Mouse (Mus musculus) spleen, adult 2 months (tissue): ENCODE results near the gene Macrod2. TPM values are rescaled to one million over a fixed set of nuclear protein-coding genes. Genes with fewer than 3 reads are reported as not detected.

ENCODE experiments used
- DNase-seq, 2 experiments: peaks; one replicate each; pipeline versions ENCODE4 v3.0.0 to v3.0.0-alpha.2; 2012 to 2021; ENCODE audit warnings: low spot score in 2 of 2, low read depth in 1 of 2
- H3K27ac ChIP-seq: fragments of 200-500 bp; 2 replicates; pipeline ENCODE4 v1.5.1; 2012; ENCODE audit warnings: low read length, inconsistent platforms; ENCODE audit not compliant: insufficient read depth
- H3K27me3 ChIP-seq: fragments of 200-500 bp; 2 replicates; pipeline ENCODE4 v1.6.1; 2012; ENCODE audit warnings: mild to moderate bottlenecking, moderate library complexity, low read length, inconsistent platforms; ENCODE audit not compliant: control insufficient read depth, insufficient read depth
- H3K36me3 ChIP-seq: fragments of 200-500 bp; 2 replicates; pipeline ENCODE4 v1.6.1; 2012; ENCODE audit warnings: mild to moderate bottlenecking, low read length, inconsistent platforms; ENCODE audit not compliant: control insufficient read depth, insufficient read depth
- H3K4me1 ChIP-seq: fragments of 200-500 bp; 2 replicates; pipeline ENCODE4 v1.6.1; 2011; ENCODE audit warnings: inconsistent platforms; ENCODE audit not compliant: control insufficient read depth, insufficient read depth, insufficient read length
- H3K4me3 ChIP-seq: fragments of 200-500 bp; 2 replicates; pipeline ENCODE4 v1.5.1; 2011; ENCODE audit warnings: mild to moderate bottlenecking, inconsistent platforms; ENCODE audit not compliant: insufficient read depth, insufficient read length; ENCODE audit errors: extremely low read depth
- CTCF ChIP-seq: fragments of 200-500 bp; IDR thresholded peaks from 2 replicates; pipeline ENCODE4 v1.5.1; 2011; ENCODE audit warnings: mild to moderate bottlenecking, inconsistent platforms; ENCODE audit not compliant: insufficient read depth, insufficient read length, insufficient replicate concordance; ENCODE audit errors: extremely low read depth
- POLR2A ChIP-seq: fragments of 200-500 bp; IDR thresholded peaks from 2 replicates; pipeline ENCODE4 v1.6.1; 2011; ENCODE audit warnings: low read depth, low read length, inconsistent platforms
- WGBS: fragments of 180-500 bp; shearing (Covaris S2); methylation state at CpG from one replicate; pipeline ENCODE4 v1.1.7; 2018; 5-methylcytosine and 5-hydroxymethylcytosine counted together
- polyA plus RNA-seq: library from polyadenylated mRNA; depleted of rRNA; stranded (reverse); fragments of >200 nt; gene quantifications from 2 replicates; pipeline ENCODE4 v1.2.3, GENCODE M21; 2012

Macrod2 gene
- polyA plus RNA-seq, 1 experiment: 2.2 TPM

DNA sequence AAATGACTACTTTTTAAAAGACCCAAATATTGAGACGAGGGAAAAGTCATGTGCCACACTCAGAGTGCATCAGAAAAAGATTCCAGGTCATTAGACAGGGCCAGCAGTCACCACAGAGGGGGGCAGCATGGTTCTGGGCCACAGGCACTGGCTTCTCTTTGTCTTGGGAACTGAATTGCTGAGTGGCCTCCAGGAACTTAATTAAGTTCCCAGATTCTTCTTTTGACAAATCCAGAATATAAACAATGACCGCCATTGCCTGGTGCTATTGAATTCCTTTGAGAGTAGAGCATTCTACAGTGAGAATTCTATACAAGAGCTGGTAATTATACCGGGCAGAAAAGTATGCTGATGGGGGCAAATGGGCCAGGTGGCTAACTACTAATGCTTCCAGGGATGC lies 1560.1 kb downstream of the Macrod2 start:
- TF ChIP-seq POLR2A (no peak), CTCF (no peak)
- Histone ChIP-seq H3K27ac (no peak overlapping the region), H3K4me3 (no peak overlapping the region), H3K36me3 (no peaks in the 10 kb centered on the region), H3K4me1 (no peaks in the 10 kb centered on the region), H3K27me3 (no peaks in the 10 kb centered on the region)
- WGBS: 52% methylated on average over 3 of the region's 3 CpGs
- no peak for DNase-seq

DNA sequence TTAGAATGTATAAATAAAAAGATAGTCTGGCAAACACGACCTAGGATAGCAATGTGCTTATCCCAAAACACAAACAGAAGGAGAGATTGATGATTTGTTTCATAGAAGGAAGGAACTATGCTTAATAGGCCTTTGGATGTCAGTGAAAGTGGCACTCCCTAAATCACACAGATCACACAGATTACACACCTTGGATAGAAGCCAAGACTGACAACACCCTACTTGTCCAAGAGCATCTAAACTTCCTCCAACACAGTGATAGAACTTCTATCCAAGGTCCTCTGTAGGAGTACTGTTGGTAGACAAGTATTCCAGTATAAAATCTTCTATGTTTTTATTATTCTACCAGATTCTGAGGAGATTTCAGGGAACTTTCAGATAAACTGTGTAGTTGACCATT lies 1567.8 kb downstream of the Macrod2 start:
- 53% methylated on average over 1 of the region's 1 CpGs for WGBS
- Histone ChIP-seq H3K4me1 (no peaks in the 10 kb centered on the region), H3K4me3 (no peak overlapping the region), H3K27me3 (no peaks in the 10 kb centered on the region), H3K36me3 (no peaks in the 10 kb centered on the region), H3K27ac (no peak overlapping the region)
- TF ChIP-seq POLR2A: no peak
- no peak for TF ChIP-seq CTCF
- no peak for DNase-seq

DNA sequence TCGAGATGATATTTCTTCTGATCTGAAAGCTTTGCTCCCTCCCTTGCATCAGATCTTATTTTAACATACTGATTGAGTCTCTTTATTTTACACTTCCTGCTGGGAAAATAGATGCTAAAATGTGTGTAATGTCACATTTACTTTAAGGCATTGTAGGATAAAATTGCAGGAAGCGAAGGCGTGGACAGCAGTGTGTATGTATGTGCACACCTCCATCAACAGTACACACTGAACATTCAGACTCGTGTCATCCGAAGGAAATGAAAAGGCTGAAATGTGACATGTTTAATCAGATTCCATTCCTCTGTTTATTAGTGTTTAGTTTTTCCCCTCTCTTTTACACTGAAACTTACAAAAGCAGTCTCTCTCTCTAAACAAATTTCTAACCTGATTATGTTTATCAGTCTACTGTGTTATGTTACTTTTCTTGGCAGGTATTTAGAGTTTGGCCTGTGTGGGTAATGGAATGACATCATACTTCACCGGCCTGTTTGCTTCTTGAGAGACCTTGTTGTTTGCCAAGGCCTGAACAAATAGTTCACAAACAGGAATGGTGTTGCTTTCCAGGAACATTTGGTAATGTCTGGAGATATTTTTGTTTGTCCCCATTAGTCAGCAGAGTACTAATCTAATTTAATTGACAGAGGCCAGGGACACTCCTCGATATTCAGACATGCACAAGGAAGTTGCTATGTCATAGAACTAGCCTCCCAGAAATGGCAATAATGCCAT lies 1588.7 kb downstream of the Macrod2 start:
- WGBS: 84% methylated on average over 7 of the region's 7 CpGs
- DNase-seq: no peak
- Histone ChIP-seq H3K4me1 (no peaks in the 10 kb centered on the region), H3K36me3 (no peaks in the 10 kb centered on the region), H3K27me3 (no peaks in the 10 kb centered on the region), H3K4me3 (no peak overlapping the region), H3K27ac (no peak overlapping the region)
- TF ChIP-seq CTCF (no peak), POLR2A (no peak)

DNA sequence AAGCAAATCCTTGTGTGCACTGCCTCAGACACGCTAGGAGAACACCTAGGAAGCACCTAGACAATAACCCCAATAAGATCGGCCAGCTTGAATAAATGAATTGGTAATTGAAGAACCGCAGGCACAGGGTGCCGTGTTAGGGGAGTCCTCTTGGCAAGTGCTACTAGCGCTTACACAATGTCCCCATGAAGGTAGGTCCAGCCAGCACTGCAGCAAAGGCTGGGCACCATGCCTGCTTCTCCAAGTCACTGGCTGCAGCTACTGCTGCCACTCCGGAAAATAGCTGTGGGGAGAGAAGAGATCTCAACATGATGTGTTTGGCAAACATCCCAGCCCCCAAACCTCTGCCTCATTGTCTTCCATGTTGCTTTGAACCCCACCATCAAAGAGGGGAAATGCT lies 1603.8 kb downstream of the Macrod2 start:
- DNase-seq: no peak
- no peak overlapping the region for H3K4me3 ChIP-seq
- no peaks in the 10 kb centered on the region for H3K27me3 ChIP-seq
- WGBS: 81% methylated on average over 6 of the region's 6 CpGs
- no peak overlapping the region for H3K27ac ChIP-seq
- no peaks in the 10 kb centered on the region for H3K4me1 ChIP-seq
- no peaks in the 10 kb centered on the region for H3K36me3 ChIP-seq
- TF ChIP-seq CTCF: no peak
- TF ChIP-seq POLR2A: no peak

DNA sequence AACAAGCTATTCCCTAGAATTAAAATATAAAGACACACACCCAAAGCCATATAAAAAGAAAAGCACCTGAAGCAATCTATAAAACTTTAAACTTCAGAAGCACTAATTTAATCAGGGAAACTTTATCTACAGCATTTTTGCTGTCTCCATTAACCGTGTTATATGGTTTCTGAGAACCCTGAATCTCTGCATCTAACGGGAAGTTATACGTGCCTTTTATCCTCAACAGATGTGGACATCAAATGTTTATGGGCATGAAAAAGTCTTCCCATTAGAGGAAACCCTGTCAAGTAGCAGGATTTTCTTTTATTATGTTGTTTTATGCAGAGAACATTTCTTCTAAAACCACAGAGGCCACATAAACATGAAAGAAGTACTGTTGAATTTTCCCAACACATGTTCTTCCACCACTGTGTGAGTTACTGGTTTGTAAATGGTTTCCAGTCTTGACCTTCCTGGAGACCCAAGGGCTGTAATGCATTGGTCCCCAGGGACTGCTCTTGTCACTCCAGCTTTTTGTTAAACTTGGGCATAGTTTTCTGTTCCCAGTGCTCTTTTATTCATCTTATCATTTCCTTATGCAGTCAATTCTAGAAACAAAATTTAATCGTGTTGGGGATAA lies 1629.5 kb downstream of the Macrod2 start:
- 87% methylated on average over 4 of the region's 4 CpGs for WGBS
- H3K27ac ChIP-seq: no peak overlapping the region
- DNase-seq: no peak

DNA sequence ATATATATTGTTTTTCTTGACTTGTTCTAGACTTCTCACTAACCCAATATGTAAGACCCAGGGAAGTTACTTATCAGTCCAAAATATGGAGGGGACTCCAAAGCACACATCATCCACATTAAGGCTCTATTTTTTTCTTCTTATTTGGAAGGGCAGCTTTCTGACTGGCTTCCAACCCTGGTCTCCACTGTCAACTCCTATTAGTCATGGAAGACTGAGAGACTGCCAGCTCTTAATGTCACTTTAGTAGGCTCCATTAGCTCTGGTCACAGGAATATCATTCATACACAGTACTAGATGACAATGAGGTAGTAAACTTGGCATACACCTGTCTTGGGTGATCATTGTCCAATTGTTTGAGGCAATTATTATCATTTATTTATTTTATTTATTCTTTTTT lies 1631.6 kb downstream of the Macrod2 start:
- Histone ChIP-seq H3K4me3 (no peak overlapping the region), H3K27me3 (no peaks in the 10 kb centered on the region), H3K36me3 (no peaks in the 10 kb centered on the region), H3K27ac (no peak overlapping the region), H3K4me1 (no peaks in the 10 kb centered on the region)
- DNase-seq: no peak
- TF ChIP-seq CTCF: no peak
- no peak for TF ChIP-seq POLR2A

More for the DNA sequence above, 1629.5 kb downstream of the Macrod2 start:
- Histone ChIP-seq H3K4me3 (no peak overlapping the region), H3K27me3 (no peaks in the 10 kb centered on the region), H3K36me3 (no peaks in the 10 kb centered on the region), H3K4me1 (no peaks in the 10 kb centered on the region)
- TF ChIP-seq CTCF (no peak), POLR2A (no peak)

DNA sequence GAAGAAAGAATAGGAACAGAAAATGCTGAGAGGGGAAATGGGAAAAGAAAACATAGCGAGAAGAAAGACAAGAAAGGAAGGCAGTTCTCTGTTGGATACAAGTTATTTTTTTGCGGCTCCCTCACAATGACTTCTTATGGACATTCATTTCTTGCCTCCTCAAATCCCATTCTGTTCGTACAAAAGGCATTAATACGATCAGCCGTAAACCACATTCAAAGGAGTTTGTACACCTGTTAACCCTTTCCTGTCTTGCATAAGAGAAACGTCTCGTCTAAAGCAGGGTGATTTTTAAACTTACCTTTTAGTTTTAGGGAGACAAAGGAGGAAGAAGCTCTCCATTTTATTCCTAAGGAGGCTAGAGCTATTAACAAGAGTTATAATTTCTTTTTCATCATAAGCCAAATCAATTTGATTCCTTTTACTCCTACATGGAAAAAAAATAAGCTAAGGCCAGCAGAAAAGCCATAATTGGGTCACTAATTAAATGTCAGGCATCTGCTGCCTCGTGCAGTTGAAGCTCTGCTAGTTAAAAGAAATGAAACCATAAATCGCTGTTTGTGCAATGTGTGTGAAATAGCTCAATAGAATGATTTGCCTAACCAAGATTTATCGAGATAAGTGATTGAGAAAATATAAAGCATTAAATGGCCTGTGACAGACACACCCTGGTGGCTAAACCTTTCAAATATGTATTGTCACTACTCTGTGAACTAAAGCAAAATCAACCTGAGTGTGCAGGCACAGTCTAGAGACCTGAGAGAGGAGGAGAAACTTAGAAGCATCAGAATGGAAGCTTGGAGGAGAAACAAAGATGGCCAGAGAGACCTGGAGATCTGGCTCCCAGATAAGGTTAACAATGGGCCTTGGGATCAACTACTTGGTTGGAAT lies 1635.9 kb downstream of the Macrod2 start:
- TF ChIP-seq POLR2A: no peak
- no peak for TF ChIP-seq CTCF
- 50% methylated on average over 10 of the region's 10 CpGs for WGBS
- H3K4me3 ChIP-seq: no peak overlapping the region
- no peaks in the 10 kb centered on the region for H3K27me3 ChIP-seq
- H3K4me1 ChIP-seq: no peaks in the 10 kb centered on the region
- no peak overlapping the region for H3K27ac ChIP-seq
- no peaks in the 10 kb centered on the region for H3K36me3 ChIP-seq
- DNase-seq: no peak
